Mouse (Mus musculus) granulocyte monocyte progenitor cell, adult 5-6 weeks (primary cell): ENCODE data around the gene Dhrs11. TPM values are rescaled to one million over a fixed set of nuclear protein-coding genes. Genes with fewer than 3 reads are reported as not detected.
A peak's percentile ranks its signal among the peaks of the same experiment; 100 is the strongest.
"Not testable (repeated sequence)": the region's sequence is repeated elsewhere in the genome, so short reads cannot be mapped to it uniquely, and the experiment has no call there.

Experiments used
- ATAC-seq: replicated peaks from 2 replicates; pipeline ENCODE4 v1.8.0; 2016; ENCODE audit warnings: mild to moderate bottlenecking, moderate TSS enrichment, inconsistent platforms; ENCODE audit not compliant: poor library complexity, severe bottlenecking
- total RNA-seq, 2 experiments: library from RNA; stranded (forward) in 1 of 2; stranded (reverse) in 1 of 2; fragments of 200-712, 200-1000 nt in 1 of 2; fragments of >200 nt in 1 of 2; fragmentation: Nextera tagmentation in 1 of 2; gene quantifications; 2 replicates each; pipeline ENCODE4 v1.2.3; 2014 to 2017

Gene Dhrs11
- total RNA-seq (2014; fragmentation: Nextera tagmentation) (20.6 and 38.4 TPM in 2 replicates), total RNA-seq (2017) (14.9 and 15.9 TPM in 2 replicates)

- ATAC-seq: peak; percentile 94
These were observed at the start of gene Dhrs11 for GRCm38 (mm10) chr11:84828516-84829399. Gene Dhrs11 (minus strand): TSS chr11:84828994.

- ATAC-seq: not testable (repeated sequence)
These were observed 47.2 kb upstream of the Dhrs11 start for GRCm38 (mm10) chr11:84876020-84876419.

- no peak for ATAC-seq
These were observed 44.4 kb upstream of the Dhrs11 start for GRCm38 (mm10) chr11:84873042-84873833.

GRCm38 (mm10) chr11:84871548-84872069 lies 42.8 kb upstream of the Dhrs11 start:
- ATAC-seq: no peak

- ATAC-seq: no peak
These were observed 42.3 kb upstream of the Dhrs11 start for GRCm38 (mm10) chr11:84871046-84871445.

- ATAC-seq: peak; percentile 69
These were observed 41.7 kb upstream of the Dhrs11 start, which contains the start of gene Ggnbp2 for GRCm38 (mm10) chr11:84870337-84871043. Gene Ggnbp2 (minus strand): TSS chr11:84870817.

- ATAC-seq: peak; percentile 73
These were observed 40.9 kb upstream of the Dhrs11 start for GRCm38 (mm10) chr11:84869537-84870232.

- ATAC-seq: no peak
These were observed 40.0 kb upstream of the Dhrs11 start for GRCm38 (mm10) chr11:84868786-84869259.

GRCm38 (mm10) chr11:84867586-84867985 lies 38.8 kb upstream of the Dhrs11 start:
- ATAC-seq: no peak

- no peak for ATAC-seq
These were observed 36.5 kb upstream of the Dhrs11 start for GRCm38 (mm10) chr11:84865268-84865667.

GRCm38 (mm10) chr11:84855285-84855684 lies 26.5 kb upstream of the Dhrs11 start:
- no peak for ATAC-seq

- ATAC-seq: no peak
These were observed 18.8 kb upstream of the Dhrs11 start for GRCm38 (mm10) chr11:84847475-84848090.

GRCm38 (mm10) chr11:84846741-84847474 lies 18.1 kb upstream of the Dhrs11 start:
- ATAC-seq: no peak

GRCm38 (mm10) chr11:84839330-84839729 lies 10.5 kb upstream of the Dhrs11 start:
- no peak for ATAC-seq

GRCm38 (mm10) chr11:84829495-84829894 lies 701 bp upstream of the Dhrs11 start:
- not testable (repeated sequence) for ATAC-seq

GRCm38 (mm10) chr11:84827901-84828503 lies 792 bp downstream of the Dhrs11 start:
- peak; percentile 28 for ATAC-seq

GRCm38 (mm10) chr11:84827492-84827891 lies 1.3 kb downstream of the Dhrs11 start:
- no peak for ATAC-seq

GRCm38 (mm10) chr11:84826185-84826584 lies 2.6 kb downstream of the Dhrs11 start:
- no peak for ATAC-seq
